Mouse (Mus musculus) spleen, adult 2 months (tissue): ENCODE measurements around the gene Olfr959.

ENCODE experiments used
- CTCF ChIP-seq: fragments of 200-500 bp; IDR thresholded peaks from 2 replicates; pipeline ENCODE4 v1.5.1; 2011; ENCODE audit warnings: mild to moderate bottlenecking, inconsistent platforms; ENCODE audit not compliant: insufficient read depth, insufficient read length, insufficient replicate concordance; ENCODE audit errors: extremely low read depth
- POLR2A ChIP-seq: fragments of 200-500 bp; IDR thresholded peaks from 2 replicates; pipeline ENCODE4 v1.6.1; 2011; ENCODE audit warnings: low read depth, low read length, inconsistent platforms

- TF ChIP-seq CTCF, result no peak
- no peak for TF ChIP-seq POLR2A
Observed at GRCm38 (mm10) chr9:39577050-39577449, 1.7 kb upstream of the Olfr959 start.
